Mouse (Mus musculus) liver, embryonic 13.5 days (tissue): ENCODE data around the gene Mycbp2. TPM values are rescaled to one million over a fixed set of nuclear protein-coding genes. Genes with fewer than 3 reads are reported as not detected.
A peak's percentile ranks its signal among the peaks of the same experiment; 100 is the strongest.

Source experiments
- ATAC-seq: fragments of 200-750 bp; cut with Nextera tagmentation; 2 replicates; pipeline ENCODE4 v1.8.0; 2017; ENCODE audit warnings: low read depth, mild to moderate bottlenecking, moderate number of reproducible peaks, moderate library complexity
- DNase-seq: peaks from one replicate; pipeline ENCODE4 v3.0.0; 2022
- H3K27ac ChIP-seq: fragments of 300-500 bp; sonication (generic); 2 replicates; pipeline ENCODE4 v1.5.1; 2015; ENCODE audit warnings: moderate library complexity, mild to moderate bottlenecking, inconsistent platforms
- H3K27me3 ChIP-seq: fragments of 300-500 bp; sonication (generic); 2 replicates; pipeline ENCODE4 v1.6.1; 2015; ENCODE audit warnings: mild to moderate bottlenecking, inconsistent platforms
- H3K36me3 ChIP-seq: fragments of 300-500 bp; sonication (generic); 2 replicates; pipeline ENCODE4 v1.6.1; 2015; ENCODE audit warnings: mild to moderate bottlenecking, inconsistent platforms
- H3K4me1 ChIP-seq: fragments of 300-500 bp; sonication (generic); replicated peaks from 2 replicates; pipeline ENCODE4 v1.6.1; 2015; ENCODE audit warnings: inconsistent platforms
- H3K4me2 ChIP-seq: fragments of 300-500 bp; sonication (generic); 2 replicates; pipeline ENCODE4 v1.6.1; 2015; ENCODE audit warnings: inconsistent platforms, mild to moderate bottlenecking, moderate library complexity
- H3K4me3 ChIP-seq: fragments of 300-500 bp; sonication (generic); replicated peaks from 2 replicates; pipeline ENCODE4 v1.5.1; 2015; ENCODE audit warnings: mild to moderate bottlenecking, inconsistent platforms
- H3K9ac ChIP-seq: fragments of 300-500 bp; sonication (generic); 2 replicates; pipeline ENCODE4 v1.6.1; 2015; ENCODE audit warnings: mild to moderate bottlenecking, inconsistent platforms
- H3K9me3 ChIP-seq: fragments of 300-500 bp; sonication (generic); replicated peaks from 2 replicates; pipeline ENCODE4 v1.6.1; 2016; ENCODE audit warnings: inconsistent platforms
- WGBS: fragments of 180-500 bp; shearing (Covaris S2); methylation state at CpG from one replicate; pipeline ENCODE4 v1.1.7; 2015; ENCODE audit not compliant: insufficient replicate concordance; 5-methylcytosine and 5-hydroxymethylcytosine counted together
- polyA plus RNA-seq: library from polyadenylated mRNA; unstranded; fragments of >200 nt; fragmentation: Nextera tagmentation; extraction: Ambion mirVana; gene quantifications from 2 replicates; pipeline ENCODE4 v1.2.1, GENCODE M21; 2015

The Mycbp2 gene
- polyA plus RNA-seq, 1 experiment from 2014 or later, result 7.3 TPM

GRCm38 (mm10) chr14:103155685-103156084 is 190.9 kb downstream of the Mycbp2 start:
- ATAC-seq, result no peak
- DNase-seq, result no peak
- no peak overlapping the region for H3K4me2 ChIP-seq
- H3K4me3 ChIP-seq, result no peak overlapping the region
- no peaks in the 10 kb centered on the region for H3K9me3 ChIP-seq
- no peaks in the 10 kb centered on the region for H3K4me1 ChIP-seq
- no peak overlapping the region for H3K27ac ChIP-seq
- H3K9ac ChIP-seq, result no peak overlapping the region
- no peaks in the 10 kb centered on the region for H3K27me3 ChIP-seq
- peaks cover 30% of the 10 kb centered on the region for H3K36me3 ChIP-seq
- 73% methylated on average over 7 of the region's 7 CpGs for WGBS

- DNase-seq (no peak), ATAC-seq (no peak)
- Histone ChIP-seq H3K27ac (no peak overlapping the region), H3K4me2 (no peak overlapping the region), H3K27me3 (no peaks in the 10 kb centered on the region), H3K4me3 (no peak overlapping the region), H3K4me1 (no peaks in the 10 kb centered on the region), H3K9ac (no peak overlapping the region), H3K36me3 (peaks cover 29% of the 10 kb centered on the region), H3K9me3 (no peaks in the 10 kb centered on the region)
- 86% methylated on average over 5 of the region's 5 CpGs for WGBS
Observed at GRCm38 (mm10) chr14:103150139-103150538, 196.5 kb downstream of the Mycbp2 start.

- WGBS, result 82% methylated on average over 2 of the region's 2 CpGs
- peaks cover 56% of the 10 kb centered on the region for H3K36me3 ChIP-seq
- peak; percentile 74 for ATAC-seq
Observed at GRCm38 (mm10) chr14:103131991-103132390, 214.6 kb downstream of the Mycbp2 start.

GRCm38 (mm10) chr14:103125756-103126155 is 220.9 kb downstream of the Mycbp2 start:
- Histone ChIP-seq H3K4me2 (no peak overlapping the region), H3K9me3 (no peaks in the 10 kb centered on the region), H3K4me3 (no peak overlapping the region), H3K36me3 (peaks cover 58% of the 10 kb centered on the region), H3K27ac (no peak overlapping the region), H3K4me1 (no peaks in the 10 kb centered on the region), H3K27me3 (no peaks in the 10 kb centered on the region), H3K9ac (no peak overlapping the region)
- DNase-seq, result no peak
- 77% methylated on average over 6 of the region's 6 CpGs for WGBS
- no peak for ATAC-seq

More at GRCm38 (mm10) chr14:103131991-103132390, 214.6 kb downstream of the Mycbp2 start:
- no peak overlapping the region for H3K4me3 ChIP-seq
- no peaks in the 10 kb centered on the region for H3K9me3 ChIP-seq
- no peak overlapping the region for H3K27ac ChIP-seq
- no peaks in the 10 kb centered on the region for H3K4me1 ChIP-seq
- no peak overlapping the region for H3K9ac ChIP-seq
- H3K4me2 ChIP-seq, result no peak overlapping the region
- H3K27me3 ChIP-seq, result no peaks in the 10 kb centered on the region
- DNase-seq, result peak; percentile 8

- peak; percentile 81 for ATAC-seq
- 88% methylated on average over 3 of the region's 3 CpGs for WGBS
- Histone ChIP-seq H3K4me2 (no peak overlapping the region), H3K27ac (no peak overlapping the region), H3K27me3 (no peaks in the 10 kb centered on the region), H3K9ac (no peak overlapping the region), H3K36me3 (peaks cover 48% of the 10 kb centered on the region), H3K4me3 (no peak overlapping the region), H3K4me1 (no peaks in the 10 kb centered on the region), H3K9me3 (no peaks in the 10 kb centered on the region)
- no peak for DNase-seq
Observed at GRCm38 (mm10) chr14:103114994-103115670, 231.5 kb downstream of the Mycbp2 start.

GRCm38 (mm10) chr14:103112606-103113363 is 233.8 kb downstream of the Mycbp2 start:
- WGBS, result 73% methylated on average over 3 of the region's 3 CpGs
- Histone ChIP-seq H3K4me2 (no peak overlapping the region), H3K9ac (no peak overlapping the region), H3K36me3 (peaks cover 32% of the 10 kb centered on the region), H3K9me3 (no peaks in the 10 kb centered on the region), H3K27me3 (no peaks in the 10 kb centered on the region), H3K4me1 (no peaks in the 10 kb centered on the region), H3K27ac (no peak overlapping the region), H3K4me3 (no peak overlapping the region)
- ATAC-seq (no peak), DNase-seq (no peak)

- DNase-seq (no peak), ATAC-seq (no peak)
- H3K36me3 ChIP-seq, result peaks cover 12% of the 10 kb centered on the region
- H3K27me3 ChIP-seq, result no peaks in the 10 kb centered on the region
- no peaks in the 10 kb centered on the region for H3K4me1 ChIP-seq
- H3K27ac ChIP-seq, result no peak overlapping the region
- H3K4me3 ChIP-seq, result no peak overlapping the region
- H3K4me2 ChIP-seq, result no peak overlapping the region
- H3K9me3 ChIP-seq, result no peaks in the 10 kb centered on the region
- WGBS, result 67% methylated on average over 4 of the region's 4 CpGs
- no peak overlapping the region for H3K9ac ChIP-seq
Observed at GRCm38 (mm10) chr14:103109971-103110370, 236.6 kb downstream of the Mycbp2 start.

GRCm38 (mm10) chr14:103106301-103106700 is 240.3 kb downstream of the Mycbp2 start:
- no peak overlapping the region for H3K4me2 ChIP-seq
- no peaks in the 10 kb centered on the region for H3K27me3 ChIP-seq
- 90% methylated on average over 2 of the region's 2 CpGs for WGBS

GRCm38 (mm10) chr14:103102731-103103335 is 243.8 kb downstream of the Mycbp2 start:
- Histone ChIP-seq H3K4me1 (peaks cover 11% of the 10 kb centered on the region), H3K4me3 (no peak overlapping the region), H3K36me3 (no peaks in the 10 kb centered on the region), H3K9ac (no peak overlapping the region), H3K27me3 (no peaks in the 10 kb centered on the region), H3K9me3 (no peaks in the 10 kb centered on the region), H3K27ac (no peak overlapping the region), H3K4me2 (no peak overlapping the region)
- 60% methylated on average over 10 of the region's 10 CpGs for WGBS
- DNase-seq (no peak), ATAC-seq (no peak)

More at GRCm38 (mm10) chr14:103106301-103106700, 240.3 kb downstream of the Mycbp2 start:
- Histone ChIP-seq H3K4me1 (no peaks in the 10 kb centered on the region), H3K9ac (no peak overlapping the region), H3K27ac (no peak overlapping the region), H3K4me3 (no peak overlapping the region), H3K9me3 (no peaks in the 10 kb centered on the region), H3K36me3 (no peaks in the 10 kb centered on the region)
- ATAC-seq (no peak), DNase-seq (no peak)

GRCm38 (mm10) chr14:103102246-103102645 is 244.4 kb downstream of the Mycbp2 start:
- WGBS, result 62% methylated on average over 6 of the region's 6 CpGs
- DNase-seq, result no peak
- H3K4me3 ChIP-seq, result no peak overlapping the region

GRCm38 (mm10) chr14:103101171-103101570 is 245.4 kb downstream of the Mycbp2 start:
- no peaks in the 10 kb centered on the region for H3K9me3 ChIP-seq
- H3K4me2 ChIP-seq, result no peak overlapping the region
- H3K4me1 ChIP-seq, result peaks cover 24% of the 10 kb centered on the region
- DNase-seq (no peak), ATAC-seq (no peak)
- H3K9ac ChIP-seq, result no peak overlapping the region
- H3K27ac ChIP-seq, result no peak overlapping the region
- H3K36me3 ChIP-seq, result peaks cover 6% of the 10 kb centered on the region; the same call in 1 of the 2 replicates
- WGBS, result 71% methylated on average over 3 of the region's 3 CpGs
- H3K4me3 ChIP-seq, result no peak overlapping the region
- no peaks in the 10 kb centered on the region for H3K27me3 ChIP-seq

More at GRCm38 (mm10) chr14:103102246-103102645, 244.4 kb downstream of the Mycbp2 start:
- Histone ChIP-seq H3K9me3 (no peaks in the 10 kb centered on the region), H3K9ac (no peak overlapping the region), H3K27ac (no peak overlapping the region), H3K4me2 (no peak overlapping the region), H3K4me1 (peaks cover 15% of the 10 kb centered on the region), H3K36me3 (no peaks in the 10 kb centered on the region), H3K27me3 (no peaks in the 10 kb centered on the region)
- no peak for ATAC-seq
